Mouse (Mus musculus): ENCODE data around the gene Phospho2. TPM values are rescaled to one million over a fixed set of nuclear protein-coding genes. Genes with fewer than 3 reads are reported as not detected.
A peak's percentile ranks its signal among the peaks of the same experiment; 100 is the strongest.
"Not testable (repeated sequence)": the region's sequence is repeated elsewhere in the genome, so short reads cannot be mapped to it uniquely, and the experiment has no call there.

Gene Phospho2
- polyA plus RNA-seq, 1 experiment = 46.7 TPM

DNA sequence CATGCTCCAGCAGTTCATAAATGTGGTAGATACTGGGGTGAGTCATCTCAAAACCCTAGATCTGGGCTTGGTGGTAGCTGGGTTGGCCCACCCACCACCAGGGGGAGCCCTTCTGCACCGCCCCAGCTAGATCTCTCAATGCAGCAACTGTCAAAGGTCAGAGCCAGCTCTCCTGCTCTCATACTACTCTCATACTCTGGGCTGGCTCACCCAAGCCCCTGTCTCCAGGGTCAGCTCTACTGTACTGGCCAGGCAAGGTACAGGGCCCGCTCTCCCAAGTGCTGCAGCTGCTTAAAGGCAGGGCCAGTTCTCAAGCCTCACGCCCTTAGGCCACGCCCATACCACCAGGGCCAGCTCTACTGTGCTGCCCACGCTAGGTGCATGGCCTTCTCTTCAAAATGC is 13.5 kb downstream of the Phospho2 start:
- peak; percentile 55 for TF ChIP-seq CTCF (IDR thresholded peaks at IDR 0.05; ENCODE audit: borderline replicate concordance, extremely low read depth, insufficient read depth, insufficient read length)
- no peak for TF ChIP-seq POLR2A (IDR thresholded peaks at IDR 0.05; ENCODE audit: borderline replicate concordance, extremely low read depth, insufficient read depth, insufficient read length, poor library complexity, severe bottlenecking)
- peak; percentile 37 for DNase-seq (ENCODE audit: low read depth)

DNA sequence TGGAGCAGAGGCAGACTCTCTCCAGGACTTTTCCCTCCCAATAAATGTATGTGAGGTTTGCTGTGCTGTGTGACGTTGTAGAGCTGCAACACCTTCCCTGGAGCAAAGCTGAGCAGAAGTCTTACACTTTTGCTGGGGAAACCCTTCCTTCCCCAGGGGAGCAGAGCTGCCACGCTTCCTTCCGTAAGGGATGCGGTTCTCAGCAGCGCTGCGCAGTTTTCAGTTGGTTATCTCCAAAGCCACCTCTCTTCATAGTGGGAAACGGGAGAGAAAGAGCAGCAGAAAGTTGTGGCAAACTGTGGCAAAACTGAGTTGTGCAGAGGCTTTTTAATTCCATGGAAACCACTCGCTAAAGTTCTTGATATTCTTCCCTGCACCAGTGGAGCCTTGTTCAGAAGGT is 14.3 kb downstream of the Phospho2 start:
- TF ChIP-seq POLR2A (IDR thresholded peaks at IDR 0.05; ENCODE audit: borderline replicate concordance, extremely low read depth, insufficient read depth, insufficient read length, poor library complexity, severe bottlenecking) (no peak), CTCF (IDR thresholded peaks at IDR 0.05; ENCODE audit: borderline replicate concordance, extremely low read depth, insufficient read depth, insufficient read length) (no peak)
- DNase-seq (ENCODE audit: low read depth) = no peak

DNA sequence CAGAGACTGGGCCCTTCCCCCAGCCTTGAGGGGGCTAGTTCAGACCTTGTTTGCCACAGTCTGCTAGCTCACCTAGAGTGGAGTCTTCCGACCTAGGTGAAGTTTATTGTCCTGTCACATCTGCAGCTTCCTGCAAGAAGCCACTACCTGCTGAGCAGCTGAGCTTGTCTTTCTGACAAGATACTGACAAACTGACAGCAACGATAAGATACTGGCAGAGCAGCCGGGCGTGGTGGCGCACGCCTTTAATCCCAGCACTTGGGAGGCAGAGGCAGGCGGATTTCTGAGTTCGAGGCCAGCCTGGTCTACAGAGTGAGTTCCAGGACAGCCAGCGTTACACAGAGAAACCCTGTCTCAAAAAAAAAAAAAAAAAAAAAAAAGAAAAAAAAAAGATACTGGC is 15.2 kb downstream of the Phospho2 start:
- not testable (repeated sequence) for DNase-seq (ENCODE audit: low read depth)

- DNase-seq (ENCODE audit: low read depth) = no peak
- no peak for TF ChIP-seq CTCF (IDR thresholded peaks at IDR 0.05; ENCODE audit: borderline replicate concordance, extremely low read depth, insufficient read depth, insufficient read length)
These were observed 20.7 kb downstream of the Phospho2 start for GRCm38 (mm10) chr2:69810169-69810568.

GRCm38 (mm10) chr2:69811349-69811748 is 21.9 kb downstream of the Phospho2 start:
- DNase-seq (ENCODE audit: low read depth) = not testable (repeated sequence)

GRCm38 (mm10) chr2:69816575-69816974 is 27.2 kb downstream of the Phospho2 start:
- TF ChIP-seq CTCF (IDR thresholded peaks at IDR 0.05; ENCODE audit: borderline replicate concordance, extremely low read depth, insufficient read depth, insufficient read length) (no peak), POLR2A (IDR thresholded peaks at IDR 0.05; ENCODE audit: borderline replicate concordance, extremely low read depth, insufficient read depth, insufficient read length, poor library complexity, severe bottlenecking) (no peak)
- DNase-seq (ENCODE audit: low read depth) = no peak

DNA sequence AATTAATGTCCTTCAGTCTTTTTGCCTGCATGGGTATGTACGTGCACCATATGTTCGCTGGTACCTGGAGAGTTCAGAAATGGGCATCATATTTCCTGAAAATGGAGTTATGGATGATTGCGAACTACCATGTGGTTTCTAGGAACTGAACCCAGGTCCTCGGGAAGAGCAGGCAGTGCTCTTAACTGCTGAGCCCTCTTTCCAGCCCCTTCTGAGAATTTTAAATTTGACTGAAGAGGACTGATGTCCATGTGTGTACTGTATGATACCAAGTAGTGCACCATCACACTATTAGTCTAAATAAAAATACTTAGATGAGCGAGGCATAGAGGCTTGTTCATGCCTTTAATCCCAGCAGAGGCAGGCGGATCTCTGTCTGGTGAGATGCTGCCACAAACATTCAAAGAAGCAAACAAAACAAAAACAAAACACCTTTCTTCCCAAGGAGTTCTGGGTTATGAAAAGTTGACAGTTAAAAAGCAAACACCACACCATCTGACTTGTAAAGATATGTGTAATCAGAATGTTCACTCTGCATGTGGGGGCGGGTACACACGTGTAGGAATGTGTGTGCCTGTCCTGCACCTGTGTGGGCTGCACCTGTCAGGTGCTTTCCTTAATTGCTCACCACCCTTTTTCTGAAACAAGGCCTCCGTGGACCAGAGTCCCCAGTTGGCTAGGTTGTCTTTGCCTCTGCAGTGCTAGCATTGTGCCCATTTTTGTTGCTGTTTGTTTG is 29.1 kb downstream of the Phospho2 start:
- no peak for DNase-seq (ENCODE audit: low read depth)
- TF ChIP-seq POLR2A (IDR thresholded peaks at IDR 0.05; ENCODE audit: borderline replicate concordance, extremely low read depth, insufficient read depth, insufficient read length, poor library complexity, severe bottlenecking) = no peak
- TF ChIP-seq CTCF (IDR thresholded peaks at IDR 0.05; ENCODE audit: borderline replicate concordance, extremely low read depth, insufficient read depth, insufficient read length) = no peak

DNA sequence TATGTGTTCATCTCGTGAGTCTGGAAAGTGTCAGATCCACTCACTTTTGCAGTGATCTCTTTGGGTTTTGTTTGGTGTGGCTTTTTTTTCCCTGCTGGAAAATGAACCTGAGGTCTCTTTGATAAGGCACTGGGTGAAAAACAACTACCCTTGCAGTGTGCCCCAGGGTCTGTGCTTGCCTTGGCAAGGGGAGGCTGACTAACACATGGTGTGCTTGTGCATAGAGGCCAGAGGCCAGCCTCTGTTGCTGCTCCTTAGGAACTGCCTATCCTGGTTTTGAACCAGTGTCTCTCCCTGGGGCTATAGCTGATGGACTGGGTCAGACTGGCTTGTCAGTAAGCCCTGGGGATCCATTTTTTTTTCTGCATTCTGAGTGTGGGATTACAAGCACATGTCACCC is 30.8 kb downstream of the Phospho2 start:
- DNase-seq (ENCODE audit: low read depth) = no peak
- TF ChIP-seq CTCF (IDR thresholded peaks at IDR 0.05; ENCODE audit: borderline replicate concordance, extremely low read depth, insufficient read depth, insufficient read length) (no peak), POLR2A (IDR thresholded peaks at IDR 0.05; ENCODE audit: borderline replicate concordance, extremely low read depth, insufficient read depth, insufficient read length, poor library complexity, severe bottlenecking) (no peak)

DNA sequence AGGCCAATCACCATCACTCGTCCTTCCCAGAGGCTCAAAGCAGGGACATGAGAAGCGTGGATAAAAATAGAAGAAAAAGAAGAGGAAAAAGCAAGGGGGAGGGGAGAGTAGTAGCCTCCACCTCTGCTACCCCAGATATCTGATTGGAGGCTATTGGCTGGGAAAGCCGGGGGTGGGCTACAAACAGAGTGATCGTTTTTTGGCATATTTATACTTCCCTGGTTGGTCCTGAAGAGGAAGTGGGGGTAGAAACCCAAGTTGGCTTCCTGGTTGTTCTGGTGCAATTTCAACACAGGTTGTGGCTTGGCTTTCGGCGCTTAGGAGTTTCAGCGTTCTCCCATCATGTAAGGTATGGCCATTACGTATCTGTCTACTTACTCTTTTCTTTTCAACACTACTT is 32.3 kb downstream of the Phospho2 start, which contains the start of gene Klhl23:
Gene Klhl23, plus strand, starts transcription at position 234 of the 400 bp plus-strand sequence.
- peak; percentile 25 for DNase-seq (ENCODE audit: low read depth)
- no peak for TF ChIP-seq CTCF (IDR thresholded peaks at IDR 0.05; ENCODE audit: borderline replicate concordance, extremely low read depth, insufficient read depth, insufficient read length)
- TF ChIP-seq POLR2A (IDR thresholded peaks at IDR 0.05; ENCODE audit: borderline replicate concordance, extremely low read depth, insufficient read depth, insufficient read length, poor library complexity, severe bottlenecking) = no peak

DNA sequence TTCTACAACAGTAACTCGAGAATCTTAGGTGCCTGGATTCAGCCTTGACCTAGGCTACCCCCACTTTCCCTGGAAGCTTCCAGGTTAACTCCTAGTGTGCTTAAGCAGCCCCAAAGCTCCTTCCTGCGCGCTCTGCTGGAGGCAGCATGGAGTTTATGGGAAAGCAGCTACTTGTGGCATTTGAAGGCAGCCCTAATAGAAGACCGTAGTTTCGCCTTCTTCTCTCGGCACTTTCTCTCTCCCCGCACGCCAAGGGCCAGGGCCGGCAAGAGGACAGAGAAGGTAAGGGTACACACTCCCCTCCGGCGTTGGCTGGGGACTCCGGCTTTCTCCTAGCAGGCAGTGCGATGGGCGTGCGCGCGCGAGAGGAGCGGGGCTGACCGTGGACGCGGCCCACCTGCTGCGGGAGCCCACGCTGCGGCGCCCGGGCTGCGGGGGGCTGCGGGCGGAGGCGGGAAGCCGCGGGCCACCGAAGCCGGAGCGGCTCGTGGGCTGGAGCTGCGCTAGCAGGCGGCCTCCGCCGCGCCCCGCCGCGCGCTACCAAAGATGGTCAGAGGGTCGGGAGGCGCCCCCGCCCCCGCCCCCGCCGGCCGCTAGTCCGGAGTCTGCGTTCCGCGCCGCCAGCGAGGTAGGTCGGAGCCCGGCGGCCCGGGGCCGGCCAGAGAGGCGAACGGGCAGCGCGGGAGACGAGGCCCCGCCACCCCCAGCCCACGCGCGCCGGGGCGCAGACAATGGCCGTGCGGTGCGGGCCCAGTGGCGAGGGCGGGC is 33.1 kb downstream of the Phospho2 start:
- peak; percentile 84 for DNase-seq (ENCODE audit: low read depth)
- no peak for TF ChIP-seq CTCF (IDR thresholded peaks at IDR 0.05; ENCODE audit: borderline replicate concordance, extremely low read depth, insufficient read depth, insufficient read length)
- TF ChIP-seq POLR2A (IDR thresholded peaks at IDR 0.05; ENCODE audit: borderline replicate concordance, extremely low read depth, insufficient read depth, insufficient read length, poor library complexity, severe bottlenecking) = peak; percentile 54

GRCm38 (mm10) chr2:69823129-69823677 is 33.8 kb downstream of the Phospho2 start:
- DNase-seq (ENCODE audit: low read depth) = peak; percentile 84

DNA sequence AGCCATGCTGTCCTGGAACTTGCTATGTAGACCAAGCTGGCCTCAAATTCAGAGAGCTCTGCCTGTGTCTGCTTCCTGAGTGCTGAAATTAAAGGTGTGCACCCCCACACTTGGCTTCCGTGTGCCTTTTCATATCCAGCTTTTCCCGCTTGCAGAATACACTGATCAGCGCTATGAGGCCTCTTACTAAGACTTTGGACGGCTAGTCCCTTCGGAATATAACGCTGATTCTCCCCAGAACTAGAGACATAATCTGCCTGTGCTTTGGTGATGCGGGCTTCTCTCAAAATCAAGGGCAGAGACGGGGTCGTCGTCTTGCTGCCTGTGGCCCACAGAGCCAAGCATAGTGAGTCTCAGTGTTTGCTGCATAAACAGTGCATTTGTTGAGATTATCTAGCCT is 36.5 kb downstream of the Phospho2 start:
- peak; percentile 17 for DNase-seq (ENCODE audit: low read depth)
- TF ChIP-seq POLR2A (IDR thresholded peaks at IDR 0.05; ENCODE audit: borderline replicate concordance, extremely low read depth, insufficient read depth, insufficient read length, poor library complexity, severe bottlenecking) = no peak
- TF ChIP-seq CTCF (IDR thresholded peaks at IDR 0.05; ENCODE audit: borderline replicate concordance, extremely low read depth, insufficient read depth, insufficient read length) = no peak

More at GRCm38 (mm10) chr2:69823129-69823677, 33.8 kb downstream of the Phospho2 start:
- TF ChIP-seq POLR2A (IDR thresholded peaks at IDR 0.05; ENCODE audit: borderline replicate concordance, extremely low read depth, insufficient read depth, insufficient read length, poor library complexity, severe bottlenecking) = no peak
- TF ChIP-seq CTCF (IDR thresholded peaks at IDR 0.05; ENCODE audit: borderline replicate concordance, extremely low read depth, insufficient read depth, insufficient read length) = no peak
